Mouse (Mus musculus) liver, adult 10 weeks (tissue): Measurements from ENCODE around the gene Abhd12b. TPM values are rescaled to one million over a fixed set of nuclear protein-coding genes. Genes with fewer than 3 reads are reported as not detected.

Source experiments
- polyA plus RNA-seq: library from polyadenylated mRNA; stranded (reverse); fragments of 350-450 nt; fragmentation: Illumina TruSeq; extraction: RNeasy Lipid Tissue Mini Kit (QIAGEN cat#74804); gene quantifications from one replicate; pipeline ENCODE4 v1.2.3, GENCODE M21; 2014; ENCODE audit warnings: low read depth, low replicate concordance

Abhd12b gene
- polyA plus RNA-seq: not detected

GRCm38 (mm10) chr12:70153842-70154241, at the start of gene Abhd12b:
Gene Abhd12b, plus strand, starts transcription at chr12:70154142.

GRCm38 (mm10) chr12:70113351-70113750, 40.6 kb upstream of the Abhd12b start, which contains the start of gene Nin:
Gene Nin, minus strand, starts transcription at chr12:70113717.

DNA sequence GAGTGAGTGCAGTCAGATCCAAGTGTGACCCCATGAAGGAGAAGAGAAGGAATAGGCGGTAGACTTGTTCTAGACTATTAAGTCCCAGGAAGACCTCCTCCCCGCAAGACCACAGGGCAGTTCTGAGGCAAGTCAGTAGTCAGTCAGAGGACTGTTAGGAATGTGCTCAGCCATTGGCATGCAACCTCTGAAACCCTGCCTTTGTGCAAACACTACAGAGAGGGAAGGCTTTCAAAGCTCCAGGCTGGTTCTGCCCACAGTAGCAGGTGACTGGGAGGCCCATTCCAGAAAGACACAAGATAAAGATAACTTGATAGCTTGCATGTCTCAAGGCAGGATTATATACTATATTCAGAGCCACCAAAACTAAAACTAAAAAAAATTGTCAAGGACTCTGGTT, 77.4 kb downstream of the Abhd12b start, which contains the start of gene Pygl:
Gene Pygl (minus strand): TSS at position 195 of the 400 bp plus-strand sequence.

Other genes with a start within 250 kb of the Abhd12b start
- gene Sav1, start 167.1 kb upstream of the Abhd12b start, polyA plus RNA-seq: 26.0 TPM
- gene Nin, start 40.4 kb upstream of the Abhd12b start, polyA plus RNA-seq: 1.2 TPM
- 381 TPM for gene Pygl, start 77.3 kb downstream of the Abhd12b start, polyA plus RNA-seq
- gene Trim9, start 193.5 kb downstream of the Abhd12b start, polyA plus RNA-seq: not detected